Mouse (Mus musculus) CH12.LX (cell line): ENCODE measurements at regions not wholly inside any gene's neighbourhood (a gene's known extent, or its start where the extent isn't known, plus 50 kb on each side); places are given as distances from the start of the nearest gene placed in this dataset.

Source experiments
- DNase-seq: peaks from one replicate; pipeline ENCODE4 v3.0.0-alpha.2; 2013; ENCODE audit errors: extremely low read depth
- H3K27ac ChIP-seq: 2 replicates; pipeline ENCODE4 v1.5.1; 2012; ENCODE audit warnings: low read depth, mild to moderate bottlenecking, control low read depth, moderate library complexity; ENCODE audit not compliant: insufficient read depth
- H3K27me3 ChIP-seq: replicated peaks from 2 replicates; pipeline ENCODE3; 2012; ENCODE audit warnings: inconsistent platforms
- H3K36me3 ChIP-seq, 2 experiments: replicated peaks in 1 of 2; 2 replicates each; pipeline versions ENCODE3 to v1.6.1; 2012; ENCODE audit warnings: inconsistent platforms in 1 of 2, low read length in 1 of 2, mild to moderate bottlenecking in 1 of 2, mixed read lengths in 1 of 2, moderate library complexity in 1 of 2; ENCODE audit not compliant: control insufficient read depth in 1 of 2, insufficient read depth in 1 of 2
- H3K4me1 ChIP-seq, 2 experiments: 2 replicates each; pipeline ENCODE4 v1.6.1; 2012; ENCODE audit warnings: inconsistent platforms in 1 of 2, moderate library complexity in 1 of 2; ENCODE audit not compliant: insufficient read depth in 2 of 2, control insufficient read depth in 1 of 2
- H3K4me2 ChIP-seq: 2 replicates; pipeline ENCODE4 v1.6.1; 2012; ENCODE audit warnings: low read depth, mild to moderate bottlenecking, control low read depth; ENCODE audit not compliant: poor library complexity, insufficient read depth, severe bottlenecking
- H3K4me3 ChIP-seq, 3 experiments: fragments of 150-350 bp in 1 of 3; sonication (generic) in 1 of 3; replicated peaks in 1 of 3; 2 replicates each; pipeline versions ENCODE3 to v1.5.1; 2011 to 2012; ENCODE audit warnings: low read depth in 2 of 3, low read length in 2 of 3, mild to moderate bottlenecking in 2 of 3, moderate library complexity in 2 of 3, control low read depth in 1 of 3, improper control_type of control experiment in 1 of 3, inconsistent platforms in 1 of 3, mixed read lengths in 1 of 3; ENCODE audit not compliant: poor library complexity in 1 of 3
- H3K79me2 ChIP-seq: replicated peaks from 2 replicates; pipeline ENCODE4 v1.6.1; 2012; ENCODE audit warnings: mild to moderate bottlenecking, moderate library complexity; ENCODE audit not compliant: control insufficient read depth, poor library complexity, insufficient read depth, severe bottlenecking; ENCODE audit errors: extremely low read depth
- H3K9ac ChIP-seq: 2 replicates; pipeline ENCODE4 v1.6.1; 2012; ENCODE audit warnings: low read depth, mild to moderate bottlenecking, control low read depth, moderate library complexity; ENCODE audit not compliant: insufficient read depth
- H3K9me3 ChIP-seq: replicated peaks from 2 replicates; pipeline ENCODE3; 2012; ENCODE audit warnings: low read length, inconsistent platforms, mixed read lengths
- ELF1 ChIP-seq: IDR thresholded peaks from 2 replicates; pipeline ENCODE4 v1.6.1; 2014; ENCODE audit warnings: low read depth, mild to moderate bottlenecking, inconsistent platforms, low read length, improper control_type of control experiment
- JUN ChIP-seq: IDR thresholded peaks from 2 replicates; pipeline ENCODE4 v1.6.1; 2011; ENCODE audit warnings: low read depth, mild to moderate bottlenecking, low read length, improper control_type of control experiment, moderate library complexity; ENCODE audit not compliant: insufficient read depth
- MAZ ChIP-seq: IDR thresholded peaks from 2 replicates; pipeline ENCODE4 v1.6.1; 2012; ENCODE audit warnings: low read depth, mild to moderate bottlenecking, inconsistent platforms, low read length, improper control_type of control experiment, moderate library complexity
- dilution Hi-C: fragments of 300-500 bp; cut with MboI; formaldehyde crosslinking; loops from 2 replicates; pipeline ENCODE4 v1.14.3; 2020; ENCODE audit warnings: low sequenced_read_pairs; ENCODE audit not compliant: extremely low pct_unique_long_range_greater_than_20kb, extremely low pct_ligation_motif_present
- in situ Hi-C: fragments of 300-500 bp; cut with MboI; formaldehyde crosslinking; loops from 3 replicates; pipeline ENCODE4 v1.14.3; 2019; ENCODE audit warnings: low sequenced_read_pairs, low pct_ligation_motif_present, low pct_unique_long_range_greater_than_20kb, mixed read lengths

GRCm38 (mm10) chrX:12530406-12531311 lies 56.9 kb upstream of the Atp6ap2 start:
- no peak for TF ChIP-seq ELF1
- no peak for TF ChIP-seq JUN
- TF ChIP-seq MAZ = no peak
- in situ Hi-C loops (loop anchor here (25.0 kb wide), 1 partner anchor 682 kb away; no protein-coding TSS in a partner anchor), dilution Hi-C loops (no loop called here)

More at GRCm38 (mm10) chrX:12530406-12531311, 56.9 kb upstream of the Atp6ap2 start:
- no peaks in the 10 kb centered on the region for H3K4me1 ChIP-seq
- H3K4me2 ChIP-seq = no peak overlapping the region
- H3K9me3 ChIP-seq = no peaks in the 10 kb centered on the region
- no peaks in the 10 kb centered on the region for H3K79me2 ChIP-seq
- no peak for DNase-seq
- H3K27me3 ChIP-seq = no peaks in the 10 kb centered on the region
- no peaks in the 10 kb centered on the region for H3K36me3 ChIP-seq
- H3K9ac ChIP-seq = no peak overlapping the region
- no peak overlapping the region for H3K27ac ChIP-seq
- no peak overlapping the region for H3K4me3 ChIP-seq
